Mouse (Mus musculus) adrenal gland, adult 18-20 months (tissue): ENCODE results near the gene Vmn2r61. TPM values are rescaled to one million over a fixed set of nuclear protein-coding genes. Genes with fewer than 3 reads are reported as not detected.

Experiments
- DNase-seq, 2 experiments: peaks; one replicate each; pipeline ENCODE4 v3.0.0; 2021 to 2022; ENCODE audit warnings: low spot score in 2 of 2
- long read RNA-seq, 2 experiments: library from polyadenylated mRNA; stranded (forward); transcript quantifications; one replicate each; pipeline ENCODE4 v2.0.0; 2021
- total RNA-seq, 2 experiments: library from RNA; stranded (reverse); gene quantifications; 1 replicate in 1 of 2; 2 replicates in 1 of 2; pipeline ENCODE4 v1.2.3; 2021

The Vmn2r61 gene
- not detected for total RNA-seq
- long read RNA-seq, experiment 1: 0 reads
- long read RNA-seq, experiment 2: 0 reads

GRCm38 (mm10) chr7:42259753-42260152 lies at the start of gene Vmn2r61:
Gene Vmn2r61 (plus strand): TSS chr7:42260053.
- DNase-seq: no peak

Other genes starting within 250 kb of the Vmn2r61 start
- gene Vmn2r59, start 201.0 kb upstream of the Vmn2r61 start, total RNA-seq: not detected
- not detected for gene Vmn2r60, start 152.3 kb upstream of the Vmn2r61 start, total RNA-seq
- not detected for gene 4933421I07Rik, start 188.1 kb downstream of the Vmn2r61 start, total RNA-seq
- 10 to 100 TPM; 11.3 to 11.8 TPM for gene Zfp141, start 245.7 kb downstream of the Vmn2r61 start, total RNA-seq